Mouse (Mus musculus) cerebellum, adult 2 months (tissue): ENCODE measurements at regions not wholly inside any gene's neighbourhood (a gene's known extent, or its start where the extent isn't known, plus 50 kb on each side); places are given as distances from the start of the nearest gene placed in this dataset.

Experiments
- CTCF ChIP-seq: fragments of 200-500 bp; IDR thresholded peaks from 2 replicates; pipeline ENCODE4 v1.5.1; 2011; ENCODE audit warnings: low read depth, mild to moderate bottlenecking, control low read depth, low read length, moderate library complexity, borderline replicate concordance; ENCODE audit not compliant: insufficient read depth
- POLR2A ChIP-seq: fragments of 200-500 bp; IDR thresholded peaks from 2 replicates; pipeline ENCODE4 v1.6.1; 2011; ENCODE audit warnings: low read length, control low read depth, borderline replicate concordance; ENCODE audit not compliant: insufficient read depth

- TF ChIP-seq CTCF (no peak), POLR2A (no peak)
Observed at GRCm38 (mm10) chr14:67573451-67573995, 1564.5 kb upstream of the Gulo start.
